Mouse (Mus musculus) ES-Bruce4 (cell line): Measurements from ENCODE around the gene Tsfm. TPM values are rescaled to one million over a fixed set of nuclear protein-coding genes. Genes with fewer than 3 reads are reported as not detected.
A peak's percentile ranks its signal among the peaks of the same experiment; 100 is the strongest.
"Not testable (repeated sequence)": the region's sequence is repeated elsewhere in the genome, so short reads cannot be mapped to it uniquely, and the experiment has no call there.

Source experiments
- H3K27ac ChIP-seq: 2 replicates; pipeline ENCODE4 v1.5.1; 2012; ENCODE audit warnings: low read length, inconsistent platforms; ENCODE audit not compliant: insufficient read depth
- H3K27me3 ChIP-seq: 2 replicates; pipeline ENCODE4 v1.6.1; 2012; ENCODE audit warnings: mild to moderate bottlenecking, low read length, inconsistent platforms; ENCODE audit not compliant: control insufficient read depth, poor library complexity, insufficient read depth, severe bottlenecking
- H3K36me3 ChIP-seq: 2 replicates; pipeline ENCODE4 v1.6.1; 2012; ENCODE audit warnings: inconsistent platforms, mild to moderate bottlenecking, low read length, moderate library complexity; ENCODE audit not compliant: control insufficient read depth, poor library complexity, insufficient read depth, severe bottlenecking
- H3K4me1 ChIP-seq: one replicate; pipeline ENCODE4 v1.8.1; 2011; ENCODE audit warnings: low read length; ENCODE audit not compliant: control insufficient read depth, insufficient read depth
- H3K4me3 ChIP-seq: 2 replicates; pipeline ENCODE4 v1.5.1; 2011; ENCODE audit warnings: low read depth, mild to moderate bottlenecking, low read length
- H3K9ac ChIP-seq: 2 replicates; pipeline ENCODE4 v1.6.1; 2012; ENCODE audit warnings: low read depth, mild to moderate bottlenecking, inconsistent platforms; ENCODE audit not compliant: poor library complexity, severe bottlenecking
- H3K9me3 ChIP-seq: replicated peaks from 2 replicates; pipeline ENCODE4 v1.6.1; 2012; ENCODE audit warnings: mild to moderate bottlenecking, low read length, inconsistent platforms; ENCODE audit not compliant: control insufficient read depth, poor library complexity, insufficient read depth, severe bottlenecking
- CTCF ChIP-seq: IDR thresholded peaks from one replicate; pipeline ENCODE4 v1.8.1; 2011; ENCODE audit warnings: low read depth, low read length
- EP300 ChIP-seq: IDR thresholded peaks from 2 replicates; pipeline ENCODE4 v1.6.1; 2011; ENCODE audit warnings: low read depth, low read length; ENCODE audit not compliant: insufficient read depth
- POLR2A ChIP-seq: IDR thresholded peaks from one replicate; pipeline ENCODE4 v1.8.1; 2011; ENCODE audit warnings: low read length; ENCODE audit not compliant: insufficient read depth
- polyA plus RNA-seq: library from polyadenylated mRNA; stranded (reverse); fragments of >200 nt; gene quantifications from 2 replicates; pipeline ENCODE4 v1.2.4, GENCODE M21; 2011; ENCODE audit warnings: low read depth; ENCODE audit not compliant: missing spikeins, insufficient read depth, insufficient read length

Tsfm gene
- polyA plus RNA-seq, 1 experiment: 47.9 TPM

- no peaks in the 10 kb centered on the region for H3K36me3 ChIP-seq
- H3K9ac ChIP-seq: no peak overlapping the region
- no peak overlapping the region for H3K4me3 ChIP-seq
- H3K27ac ChIP-seq: no peak overlapping the region
- H3K4me1 ChIP-seq: peaks cover 2% of the 10 kb centered on the region
- peaks cover 15% of the 10 kb centered on the region for H3K27me3 ChIP-seq
- H3K9me3 ChIP-seq: no peaks in the 10 kb centered on the region
- TF ChIP-seq POLR2A (no peak), CTCF (no peak), EP300 (no peak)
Observed at GRCm38 (mm10) chr10:127076082-127076481, 45.4 kb upstream of the Tsfm start.

DNA sequence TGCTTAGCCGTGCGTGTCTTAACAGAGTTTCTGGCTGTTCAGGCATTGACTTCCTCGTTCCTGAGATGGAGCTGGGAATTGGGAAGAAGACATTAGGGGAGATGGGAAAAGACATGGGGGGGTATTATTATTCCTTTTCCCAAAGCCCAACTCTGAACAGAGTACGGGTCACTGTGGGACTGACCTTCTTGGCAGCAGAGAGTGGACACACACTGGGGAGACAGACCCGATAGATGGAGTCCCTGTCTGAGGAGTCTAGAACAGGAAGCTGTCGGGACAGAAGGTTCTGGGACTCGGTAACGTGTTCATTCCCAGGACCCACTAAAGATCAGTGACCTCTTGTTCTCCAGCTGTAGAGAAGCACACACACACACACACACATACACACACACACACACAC is 45.0 kb upstream of the Tsfm start:
- Histone ChIP-seq H3K27ac (no peak overlapping the region), H3K4me1 (peaks cover 2% of the 10 kb centered on the region), H3K36me3 (no peaks in the 10 kb centered on the region), H3K4me3 (no peak overlapping the region), H3K27me3 (peaks cover 15% of the 10 kb centered on the region), H3K9ac (no peak overlapping the region), H3K9me3 (no peaks in the 10 kb centered on the region)
- no peak for TF ChIP-seq CTCF
- TF ChIP-seq POLR2A: no peak
- no peak for TF ChIP-seq EP300

- H3K27me3 ChIP-seq: peaks cover 13% of the 10 kb centered on the region
- peak; percentile 29 for TF ChIP-seq CTCF
- no peak for TF ChIP-seq EP300
- H3K27ac ChIP-seq: no peak within 1 kb of the TSS
- no peak within 1 kb of the TSS for H3K9ac ChIP-seq
- H3K4me1 ChIP-seq: peaks cover 2% of the 10 kb centered on the region
- no peak within 1 kb of the TSS for H3K4me3 ChIP-seq
- no peaks in the 10 kb centered on the region for H3K36me3 ChIP-seq
- no peaks in the 10 kb centered on the region for H3K9me3 ChIP-seq
Observed at GRCm38 (mm10) chr10:127075080-127075479, 44.4 kb upstream of the Tsfm start, which contains the start of gene Agap2. Gene Agap2, plus strand, starts transcription at chr10:127075284.

DNA sequence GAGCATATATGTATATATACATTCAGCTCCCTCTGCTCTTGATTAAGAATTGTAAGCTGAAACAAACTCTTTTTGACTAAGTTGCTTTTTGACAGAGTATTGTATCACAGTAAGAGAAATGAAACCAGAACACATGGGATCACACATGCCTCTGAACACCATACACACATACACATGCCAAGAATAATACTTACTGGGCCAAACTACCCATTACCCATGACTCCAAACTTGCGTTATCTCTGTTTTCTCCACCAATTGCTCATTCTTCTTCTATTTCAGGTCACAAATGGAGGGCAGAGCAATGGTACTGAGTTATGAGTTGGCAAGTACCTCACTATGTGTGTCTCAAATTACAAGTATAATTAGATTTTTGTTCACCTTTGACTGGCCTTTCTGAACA is 43.3 kb upstream of the Tsfm start:
- Histone ChIP-seq H3K4me1 (peaks cover 2% of the 10 kb centered on the region), H3K36me3 (no peaks in the 10 kb centered on the region), H3K27ac (no peak overlapping the region), H3K9me3 (no peaks in the 10 kb centered on the region), H3K4me3 (no peak overlapping the region), H3K27me3 (peaks cover 3% of the 10 kb centered on the region; the same call in 1 of the 2 replicates), H3K9ac (no peak overlapping the region)
- TF ChIP-seq CTCF (no peak), EP300 (no peak), POLR2A (no peak)

DNA sequence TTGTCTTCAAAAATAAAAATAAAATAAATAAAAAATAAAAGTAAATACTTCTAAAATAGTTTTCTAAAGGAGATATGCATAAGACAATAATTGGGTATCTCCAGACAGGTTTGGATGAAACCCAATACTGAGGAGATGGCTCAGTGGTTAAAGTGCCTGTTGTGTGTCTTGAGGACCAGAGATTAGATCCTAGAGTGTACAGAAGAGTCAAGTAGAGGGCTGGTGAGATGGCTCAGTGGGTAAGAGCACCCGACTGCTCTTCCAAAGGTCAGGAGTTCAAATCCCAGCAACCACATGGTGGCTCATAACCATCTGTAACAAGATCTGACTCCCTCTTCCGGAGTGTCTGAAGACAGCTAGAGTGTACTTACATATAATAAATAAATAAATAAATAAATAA is 42.3 kb upstream of the Tsfm start:
- not testable (repeated sequence) for H3K4me3 ChIP-seq, H3K27ac ChIP-seq, H3K27me3 ChIP-seq, H3K9ac ChIP-seq, H3K9me3 ChIP-seq, H3K36me3 ChIP-seq, H3K4me1 ChIP-seq

DNA sequence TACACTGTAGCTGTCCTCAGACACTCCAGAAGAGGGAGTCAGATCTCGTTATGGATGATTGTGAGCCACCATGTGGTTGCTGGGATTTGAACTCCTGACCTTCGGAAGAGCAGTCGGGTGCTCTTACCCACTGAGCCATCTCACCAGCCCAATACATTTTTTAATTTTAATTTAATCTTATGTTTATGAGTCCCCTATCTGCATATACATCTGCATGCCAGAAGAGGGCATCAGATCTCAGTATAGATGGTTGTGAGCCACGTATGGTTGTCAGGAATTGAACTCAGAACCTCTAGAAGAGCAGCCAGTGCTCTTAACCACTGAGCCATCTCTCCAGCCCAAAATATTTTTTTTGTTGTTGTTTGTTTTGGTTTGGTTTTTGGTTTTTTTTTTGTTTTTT is 41.6 kb upstream of the Tsfm start:
- not testable (repeated sequence) for H3K9me3 ChIP-seq, H3K4me1 ChIP-seq, H3K27me3 ChIP-seq, H3K27ac ChIP-seq, H3K4me3 ChIP-seq, H3K9ac ChIP-seq
- H3K36me3 ChIP-seq: peaks cover 14% of the 10 kb centered on the region

- Histone ChIP-seq H3K9me3 (no peaks in the 10 kb centered on the region), H3K9ac (peak overlapping the region; percentile 46; the same call in 1 of the 2 replicates), H3K36me3 (peaks cover 24% of the 10 kb centered on the region), H3K27ac (no peak overlapping the region), H3K4me1 (peaks cover 2% of the 10 kb centered on the region), H3K27me3 (no peaks in the 10 kb centered on the region), H3K4me3 (no peak overlapping the region; the same call in 1 of the 2 replicates)
- no peak for TF ChIP-seq EP300
- no peak for TF ChIP-seq CTCF
- TF ChIP-seq POLR2A: no peak
Observed at GRCm38 (mm10) chr10:127071203-127071602, 40.6 kb upstream of the Tsfm start.
